Mouse (Mus musculus) forebrain, embryonic 10.5 days (tissue): ENCODE measurements around the gene Gpr61. TPM values are rescaled to one million over a fixed set of nuclear protein-coding genes. Genes with fewer than 3 reads are reported as not detected.

ENCODE experiments used
- DNase-seq: peaks from one replicate; pipeline ENCODE4 v3.0.0-alpha.2; 2017; ENCODE audit warnings: low spot score; ENCODE audit errors: extremely low spot score
- H3K27ac ChIP-seq: fragments of 300-500 bp; sonication (generic); 2 replicates; pipeline ENCODE4 v1.5.1; 2016; ENCODE audit warnings: mild to moderate bottlenecking
- H3K27me3 ChIP-seq: fragments of 300-500 bp; sonication (generic); 2 replicates; pipeline ENCODE4 v1.6.1; 2016; ENCODE audit warnings: mild to moderate bottlenecking; ENCODE audit not compliant: poor library complexity, severe bottlenecking
- H3K36me3 ChIP-seq: fragments of 300-500 bp; sonication (generic); replicated peaks from 2 replicates; pipeline ENCODE4 v1.6.1; 2016; ENCODE audit warnings: mild to moderate bottlenecking, moderate library complexity
- H3K4me1 ChIP-seq: fragments of 300-500 bp; sonication (generic); 2 replicates; pipeline ENCODE4 v1.6.1; 2016
- H3K4me3 ChIP-seq: fragments of 300-500 bp; sonication (generic); 2 replicates; pipeline ENCODE4 v1.5.1; 2016; ENCODE audit warnings: mild to moderate bottlenecking, moderate library complexity
- H3K9me3 ChIP-seq: fragments of 300-500 bp; sonication (generic); 2 replicates; pipeline ENCODE4 v1.6.1; 2016; ENCODE audit warnings: mild to moderate bottlenecking, moderate library complexity
- WGBS: fragments of 180-500 bp; shearing (Covaris S2); methylation state at CpG from one replicate; pipeline ENCODE4 v1.1.7; 2016; 5-methylcytosine and 5-hydroxymethylcytosine counted together
- polyA plus RNA-seq: library from polyadenylated mRNA; unstranded; fragments of >200 nt; fragmentation: Nextera tagmentation; extraction: Ambion mirVana; gene quantifications from 2 replicates; pipeline ENCODE4 v1.2.1, GENCODE M21; 2016

Gene Gpr61
- polyA plus RNA-seq, 1 experiment from 2014 or later, result 0.15 TPM

DNA sequence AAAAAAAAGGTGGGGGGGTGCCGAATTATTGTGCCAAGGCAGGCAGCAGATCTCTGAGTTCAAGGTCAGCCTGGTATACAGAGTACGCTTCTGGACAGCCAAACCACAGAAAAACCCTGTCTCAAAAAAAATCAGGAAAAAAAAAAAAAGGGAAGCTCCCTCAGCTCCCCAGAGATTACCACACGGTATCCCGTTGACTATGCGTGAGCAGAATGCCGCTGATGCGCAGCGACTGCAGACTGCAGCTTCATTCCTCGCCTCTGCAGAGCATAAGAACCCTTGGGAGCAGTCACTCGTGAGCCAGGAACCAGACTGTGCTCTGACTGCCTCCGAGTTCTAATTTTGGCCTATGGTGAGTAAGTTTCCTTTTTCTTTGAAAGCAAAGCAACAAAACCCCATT, 20.0 kb downstream of the Gpr61 start:
- DNase-seq, result no peak
- Histone ChIP-seq H3K36me3 (peaks cover 22% of the 10 kb centered on the region), H3K4me3 (no peak overlapping the region), H3K27ac (no peak overlapping the region), H3K9me3 (no peaks in the 10 kb centered on the region), H3K4me1 (peaks cover 4% of the 10 kb centered on the region; the same call in 1 of the 2 replicates), H3K27me3 (no peaks in the 10 kb centered on the region)
- WGBS, result 89% methylated on average over 11 of the region's 11 CpGs

DNA sequence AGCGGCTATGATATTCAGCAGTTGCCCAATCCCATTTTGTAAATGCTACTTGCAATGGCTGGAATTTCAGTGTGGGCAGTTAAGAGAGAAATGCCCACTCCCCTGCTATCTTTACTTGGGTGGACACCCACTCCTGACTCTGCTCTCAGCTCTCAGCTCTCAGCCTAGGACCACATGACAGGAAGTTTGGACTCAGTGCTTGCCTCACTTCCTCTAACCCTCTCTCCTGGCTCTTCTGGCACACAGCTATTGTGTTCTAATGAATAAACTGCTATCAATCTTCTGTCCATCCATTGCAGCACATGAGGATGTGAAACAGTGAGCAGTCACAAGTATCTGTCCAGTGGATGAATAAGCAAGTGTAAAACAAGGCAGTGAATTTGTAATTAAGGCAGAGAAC, 22.2 kb downstream of the Gpr61 start:
- Histone ChIP-seq H3K36me3 (peaks cover 14% of the 10 kb centered on the region), H3K27ac (no peak overlapping the region), H3K4me1 (peaks cover 18% of the 10 kb centered on the region), H3K27me3 (no peaks in the 10 kb centered on the region), H3K4me3 (no peak overlapping the region), H3K9me3 (no peaks in the 10 kb centered on the region)
- 80% methylated on average over 1 of the region's 1 CpGs for WGBS
- no peak for DNase-seq

DNA sequence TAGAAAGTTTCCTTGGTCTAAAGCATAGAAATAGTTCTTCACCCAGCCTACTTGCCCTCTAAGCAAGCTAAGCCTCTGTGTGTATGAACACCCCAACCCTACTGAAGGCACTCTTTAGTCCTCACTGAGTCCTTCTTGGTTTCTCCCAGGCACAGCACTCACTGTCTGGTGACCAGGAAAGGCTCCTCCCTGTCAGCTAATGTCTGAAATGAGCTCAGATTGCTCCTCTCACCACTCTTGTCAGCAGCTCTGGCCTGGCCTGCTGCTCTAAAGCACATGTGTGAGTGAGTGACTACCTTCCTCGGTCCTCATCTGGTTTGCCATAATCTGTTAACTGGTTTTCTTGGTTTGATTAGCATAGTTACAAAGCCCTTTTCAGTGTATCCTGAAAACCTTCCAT, 22.9 kb downstream of the Gpr61 start:
- H3K9me3 ChIP-seq, result no peaks in the 10 kb centered on the region
- H3K4me1 ChIP-seq, result peaks cover 18% of the 10 kb centered on the region
- H3K27ac ChIP-seq, result no peak overlapping the region
- 86% methylated on average over 1 of the region's 1 CpGs for WGBS
- H3K36me3 ChIP-seq, result peaks cover 8% of the 10 kb centered on the region
- H3K27me3 ChIP-seq, result no peaks in the 10 kb centered on the region
- no peak overlapping the region for H3K4me3 ChIP-seq
- no peak for DNase-seq

DNA sequence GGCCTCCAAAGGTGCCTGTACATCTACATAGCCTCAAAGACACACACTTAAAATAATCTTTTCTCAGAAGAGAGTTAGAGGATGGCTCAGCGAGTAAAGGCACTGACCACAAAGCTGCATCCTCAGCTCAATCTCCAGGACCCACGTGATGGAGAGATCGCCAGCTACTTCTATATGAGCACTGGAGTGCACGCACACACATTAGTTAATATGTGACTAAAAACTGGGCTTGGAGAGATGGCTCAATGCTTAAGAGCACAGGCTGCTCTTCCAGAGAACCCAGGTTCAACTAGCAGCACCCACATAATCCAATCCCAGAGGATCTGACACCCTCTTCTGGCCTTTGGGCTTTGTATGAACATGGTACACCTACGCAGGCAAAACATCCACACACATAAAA, 23.5 kb downstream of the Gpr61 start:
- Histone ChIP-seq H3K4me3 (no peak overlapping the region), H3K36me3 (0 out of 2 replicates have a peak, but pooled peaks cover 5% of the 10 kb centered on the region), H3K9me3 (no peaks in the 10 kb centered on the region), H3K27me3 (no peaks in the 10 kb centered on the region), H3K4me1 (peaks cover 18% of the 10 kb centered on the region), H3K27ac (no peak overlapping the region)
- WGBS, result 92% methylated on average over 5 of the region's 5 CpGs
- no peak for DNase-seq

DNA sequence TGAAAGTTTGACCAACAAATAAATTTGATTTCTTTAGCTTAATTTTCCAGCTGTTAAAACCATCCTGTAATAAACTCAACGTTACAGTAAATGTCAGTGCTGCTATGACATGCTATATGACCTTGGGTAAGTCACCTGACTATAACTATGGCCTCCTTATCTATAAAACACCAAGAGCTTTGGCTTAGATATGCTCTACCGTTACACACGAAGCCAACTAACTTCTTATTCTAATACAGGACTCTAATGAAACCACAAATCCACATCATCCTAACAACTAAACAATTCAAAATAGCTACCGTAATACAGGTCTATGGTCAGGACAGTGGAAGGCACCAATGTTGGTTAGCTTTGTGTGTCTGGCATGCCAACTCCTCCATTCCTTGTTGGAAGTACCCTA, 24.9 kb downstream of the Gpr61 start:
- Histone ChIP-seq H3K27me3 (no peaks in the 10 kb centered on the region), H3K27ac (no peak overlapping the region), H3K36me3 (no peaks in the 10 kb centered on the region), H3K9me3 (no peaks in the 10 kb centered on the region), H3K4me3 (no peak overlapping the region), H3K4me1 (peaks cover 18% of the 10 kb centered on the region)
- DNase-seq, result no peak
- 93% methylated on average over 4 of the region's 4 CpGs for WGBS

DNA sequence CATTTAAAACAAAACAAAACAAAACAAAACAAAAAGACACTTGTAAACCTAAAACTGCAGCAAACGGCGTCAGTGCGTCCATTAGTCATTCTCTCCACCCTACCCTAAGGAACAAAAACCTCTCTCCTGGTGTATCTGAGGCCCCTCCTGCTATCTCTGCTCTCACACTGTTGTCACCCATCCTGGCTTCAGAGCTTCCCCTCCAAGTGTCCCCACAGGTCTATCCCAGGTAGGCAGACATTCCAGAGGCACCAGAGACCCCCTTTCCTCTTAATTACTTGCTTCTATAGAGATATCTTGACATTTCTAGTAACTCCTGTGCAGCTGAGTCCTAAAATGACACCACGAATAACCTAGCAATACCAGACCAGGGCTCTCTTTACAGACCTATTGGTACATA, 25.3 kb downstream of the Gpr61 start:
- H3K27ac ChIP-seq, result no peak overlapping the region
- no peaks in the 10 kb centered on the region for H3K27me3 ChIP-seq
- H3K4me1 ChIP-seq, result peaks cover 18% of the 10 kb centered on the region
- H3K9me3 ChIP-seq, result no peaks in the 10 kb centered on the region
- DNase-seq, result no peak
- H3K4me3 ChIP-seq, result no peak overlapping the region
- WGBS, result 88% methylated on average over 4 of the region's 4 CpGs
- no peaks in the 10 kb centered on the region for H3K36me3 ChIP-seq

DNA sequence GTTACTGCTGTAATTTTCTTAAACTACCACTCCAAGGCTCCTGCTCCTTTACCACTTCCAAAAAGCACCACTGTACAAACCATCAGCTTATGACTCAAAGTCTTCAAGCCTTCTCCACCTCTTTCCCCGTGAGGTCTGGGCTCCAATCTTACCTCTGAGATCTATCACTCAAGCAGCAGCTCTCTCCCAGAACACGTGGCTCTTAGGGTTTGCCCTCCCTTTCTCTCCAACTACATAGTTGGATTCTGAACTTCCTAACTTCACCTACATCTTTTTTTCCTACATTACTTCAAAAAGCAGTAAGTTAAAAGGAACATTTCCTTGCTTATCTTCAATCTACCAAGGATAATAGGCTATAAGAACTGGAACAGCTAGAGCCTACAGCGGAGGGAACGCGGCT, 26.2 kb downstream of the Gpr61 start:
- Histone ChIP-seq H3K9me3 (no peaks in the 10 kb centered on the region), H3K4me1 (peaks cover 18% of the 10 kb centered on the region), H3K4me3 (no peak overlapping the region), H3K27ac (no peak overlapping the region), H3K27me3 (no peaks in the 10 kb centered on the region), H3K36me3 (peaks cover 5% of the 10 kb centered on the region)
- WGBS, result 90% methylated on average over 5 of the region's 5 CpGs
- no peak for DNase-seq

DNA sequence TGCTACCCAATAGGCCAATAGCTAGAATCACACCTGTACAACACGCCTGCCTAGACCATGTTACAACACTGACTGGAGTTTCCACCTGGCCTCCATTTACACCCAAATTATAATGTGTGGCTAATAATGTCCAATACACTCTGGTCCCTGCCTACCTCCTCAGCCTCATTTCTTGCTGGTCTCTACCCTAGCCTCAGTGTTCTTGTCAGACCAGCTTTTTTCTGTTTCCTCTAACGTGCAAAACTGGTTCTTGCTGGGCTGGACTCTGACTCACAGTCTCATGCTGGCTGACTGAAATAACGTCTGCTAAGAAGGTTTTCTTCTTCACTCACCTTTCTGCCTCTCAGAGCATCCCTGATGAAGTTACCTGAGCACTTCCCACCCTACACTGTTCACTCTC, 28.4 kb downstream of the Gpr61 start:
- H3K4me1 ChIP-seq, result peaks cover 14% of the 10 kb centered on the region; the same call in 1 of the 2 replicates
- H3K27me3 ChIP-seq, result no peaks in the 10 kb centered on the region
- H3K9me3 ChIP-seq, result no peaks in the 10 kb centered on the region
- H3K36me3 ChIP-seq, result peaks cover 23% of the 10 kb centered on the region
- H3K4me3 ChIP-seq, result no peak overlapping the region
- H3K27ac ChIP-seq, result no peak overlapping the region
- no peak for DNase-seq
- 89% methylated on average over 3 of the region's 3 CpGs for WGBS

DNA sequence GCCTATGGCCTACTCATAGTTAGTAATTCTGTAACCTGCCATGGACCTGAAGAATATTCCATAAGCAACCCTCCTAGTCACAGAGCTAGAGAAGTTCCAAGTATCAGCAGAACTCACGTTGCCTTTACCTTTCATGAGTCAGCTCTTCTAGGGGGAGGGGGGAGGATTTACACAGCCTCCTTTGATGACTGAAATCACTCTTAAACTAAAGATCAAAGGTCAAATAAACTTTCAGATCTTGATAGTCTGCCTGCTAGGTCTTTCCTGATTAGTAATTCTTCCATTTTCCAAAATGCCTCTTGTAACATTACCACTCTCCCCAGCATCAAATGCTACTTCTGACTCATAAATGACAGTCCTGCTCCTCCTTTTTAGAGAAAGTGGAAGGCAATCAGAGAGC, 30.6 kb downstream of the Gpr61 start:
- H3K27me3 ChIP-seq, result no peaks in the 10 kb centered on the region
- peaks cover 12% of the 10 kb centered on the region; the same call in 1 of the 2 replicates for H3K4me1 ChIP-seq
- 75% methylated on average over 1 of the region's 1 CpGs for WGBS
- H3K9me3 ChIP-seq, result no peaks in the 10 kb centered on the region
- H3K27ac ChIP-seq, result no peak overlapping the region
- DNase-seq, result no peak
- H3K4me3 ChIP-seq, result no peak overlapping the region
- peaks cover 45% of the 10 kb centered on the region for H3K36me3 ChIP-seq

DNA sequence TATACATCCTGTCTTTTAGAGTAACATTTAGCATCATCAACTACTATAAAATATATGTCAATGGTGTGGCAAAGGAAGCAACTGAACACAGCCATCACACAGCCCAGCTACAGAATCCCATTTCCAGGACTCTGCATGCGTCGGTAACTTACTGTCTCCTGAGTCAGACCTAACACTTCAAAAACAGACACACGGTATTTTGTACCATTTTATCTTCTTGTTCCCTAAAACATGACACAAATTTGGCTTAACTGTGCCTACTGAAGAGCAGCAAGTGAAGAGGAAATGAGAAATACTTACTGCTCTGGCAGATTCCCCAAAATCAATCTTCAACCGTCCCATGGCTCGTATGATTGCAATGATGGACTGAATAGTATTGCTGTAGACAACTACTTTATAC, 31.4 kb downstream of the Gpr61 start:
- H3K36me3 ChIP-seq, result peaks cover 54% of the 10 kb centered on the region
- no peaks in the 10 kb centered on the region for H3K27me3 ChIP-seq
- no peak overlapping the region for H3K4me3 ChIP-seq
- no peak overlapping the region for H3K27ac ChIP-seq
- peaks cover 4% of the 10 kb centered on the region; the same call in 1 of the 2 replicates for H3K4me1 ChIP-seq
- 95% methylated on average over 5 of the region's 5 CpGs for WGBS
- no peaks in the 10 kb centered on the region for H3K9me3 ChIP-seq
- no peak for DNase-seq

DNA sequence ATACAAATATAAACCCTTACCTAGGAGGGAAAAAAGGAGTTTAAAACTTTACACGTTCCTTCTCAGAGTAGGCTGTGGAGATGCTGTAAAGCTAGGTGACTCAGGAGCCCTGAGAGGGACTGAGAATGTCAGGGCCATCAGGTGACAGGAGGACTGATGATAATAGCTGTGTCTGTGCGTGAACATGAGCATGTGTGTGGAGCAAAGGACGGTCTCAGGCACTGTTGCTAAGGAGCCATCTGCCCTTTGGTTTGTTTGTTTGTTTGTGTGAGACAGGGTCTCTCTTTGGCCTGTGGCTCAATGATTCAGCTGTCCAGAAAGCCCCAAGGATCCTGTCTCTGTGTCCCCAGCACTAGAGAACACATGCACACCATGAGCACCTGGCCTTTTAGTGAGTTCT, 33.6 kb downstream of the Gpr61 start:
- no peak overlapping the region for H3K27ac ChIP-seq
- no peaks in the 10 kb centered on the region for H3K4me1 ChIP-seq
- WGBS, result 92% methylated on average over 3 of the region's 3 CpGs
- H3K4me3 ChIP-seq, result no peak overlapping the region
- no peaks in the 10 kb centered on the region for H3K9me3 ChIP-seq
- H3K27me3 ChIP-seq, result no peaks in the 10 kb centered on the region
- H3K36me3 ChIP-seq, result peaks cover 74% of the 10 kb centered on the region
- DNase-seq, result no peak

DNA sequence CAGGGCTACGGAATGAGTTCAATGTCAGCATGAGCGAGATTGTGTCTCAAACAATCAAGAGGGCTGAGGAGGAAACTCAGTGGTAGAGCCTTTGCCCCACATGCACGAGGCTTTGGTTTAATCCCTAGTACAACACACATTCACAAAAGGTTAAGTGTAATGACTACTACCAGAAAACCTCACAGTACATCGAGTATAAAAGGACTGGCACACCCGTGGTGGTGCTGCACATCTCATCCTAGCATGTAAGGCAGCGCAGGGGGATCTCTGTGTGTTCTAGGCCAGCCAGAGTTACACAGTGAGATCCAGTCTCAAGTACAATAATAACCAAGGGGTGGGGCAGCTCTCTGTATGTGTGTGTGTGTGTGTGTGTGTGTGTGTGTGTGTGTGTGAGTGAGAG, 37.2 kb downstream of the Gpr61 start:
- WGBS, result 90% methylated on average over 6 of the region's 6 CpGs
- no peaks in the 10 kb centered on the region for H3K4me1 ChIP-seq
- no peak overlapping the region for H3K27ac ChIP-seq
- no peak overlapping the region for H3K4me3 ChIP-seq
- H3K27me3 ChIP-seq, result no peaks in the 10 kb centered on the region
- H3K36me3 ChIP-seq, result peaks cover 92% of the 10 kb centered on the region
- DNase-seq, result no peak
- no peaks in the 10 kb centered on the region for H3K9me3 ChIP-seq

DNA sequence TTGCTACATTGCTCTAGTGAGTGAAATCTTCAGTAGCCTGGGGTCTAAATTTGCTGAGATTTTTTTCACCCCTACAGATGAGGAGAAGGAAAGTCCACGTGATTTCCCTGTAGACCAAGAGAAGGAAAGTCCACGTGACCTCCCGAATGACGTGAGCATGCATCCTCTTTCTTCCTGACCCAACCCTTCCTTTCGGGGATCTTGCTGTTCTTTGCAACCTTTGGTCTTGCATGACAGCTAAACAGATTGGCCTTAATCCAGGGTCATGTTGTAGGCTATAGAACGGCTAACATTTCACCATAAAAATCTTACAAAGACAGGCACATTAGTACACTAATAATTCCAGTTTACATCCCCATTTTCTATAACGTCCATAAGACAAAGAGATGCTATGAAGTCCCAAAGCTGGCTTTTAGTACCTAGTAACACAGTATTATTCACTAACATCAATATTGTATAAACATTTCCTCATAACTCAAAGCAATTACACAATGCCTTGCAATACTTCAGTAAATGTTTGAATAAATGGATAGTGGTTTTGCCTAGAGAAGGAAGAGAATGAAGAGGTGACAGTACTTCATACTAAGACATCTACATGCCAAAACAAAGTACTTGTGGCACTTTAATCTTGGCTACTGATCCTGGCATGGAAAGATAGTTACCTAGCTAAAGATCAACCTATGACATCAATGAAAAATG, 40.9 kb downstream of the Gpr61 start:
- no peaks in the 10 kb centered on the region for H3K27me3 ChIP-seq
- peaks cover 95% of the 10 kb centered on the region for H3K36me3 ChIP-seq
- H3K4me3 ChIP-seq, result no peak overlapping the region
- DNase-seq, result no peak
- no peaks in the 10 kb centered on the region for H3K4me1 ChIP-seq
- 91% methylated on average over 7 of the region's 7 CpGs for WGBS
- H3K9me3 ChIP-seq, result no peaks in the 10 kb centered on the region
- no peak overlapping the region for H3K27ac ChIP-seq

DNA sequence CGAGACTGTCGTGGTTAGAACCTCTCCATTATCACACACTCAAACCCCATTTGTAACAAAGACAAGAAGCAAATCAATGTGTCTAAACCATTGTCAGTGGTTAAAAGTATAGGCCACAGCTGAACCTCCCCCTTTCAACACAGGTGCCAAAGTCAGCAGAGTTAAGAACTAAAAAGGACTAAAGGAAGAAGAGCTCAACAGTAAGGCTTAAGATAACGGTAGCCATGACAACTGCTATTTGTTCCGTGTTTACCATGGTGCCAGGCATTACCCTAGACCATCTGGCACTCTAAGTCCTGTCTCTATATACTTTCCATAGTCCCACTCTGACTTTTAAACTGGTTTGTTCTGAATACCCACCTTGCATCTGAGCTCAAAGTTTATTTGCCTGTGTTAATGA, 42.0 kb downstream of the Gpr61 start:
- WGBS, result 94% methylated on average over 4 of the region's 4 CpGs
- no peaks in the 10 kb centered on the region for H3K27me3 ChIP-seq
- H3K4me1 ChIP-seq, result no peaks in the 10 kb centered on the region
- H3K4me3 ChIP-seq, result no peak overlapping the region
- H3K9me3 ChIP-seq, result no peaks in the 10 kb centered on the region
- no peak for DNase-seq
- H3K36me3 ChIP-seq, result peaks cover 95% of the 10 kb centered on the region
- H3K27ac ChIP-seq, result no peak overlapping the region
